Mouse (Mus musculus): ENCODE data around the gene Hmg20b. TPM values are rescaled to one million over a fixed set of nuclear protein-coding genes. Genes with fewer than 3 reads are reported as not detected.

Hmg20b gene
- polyA plus RNA-seq, 1 experiment from 2014 or later = 130 TPM

- Histone ChIP-seq H3K9me3 (ENCODE audit: control insufficient read depth, low read length) (no peaks in the 10 kb centered on the region), H3K4me2 (ENCODE audit: low read depth, severe bottlenecking) (peak overlapping the region; percentile 82), H3K36me3 (ENCODE audit: control insufficient read depth, insufficient read depth, low read length) (0 out of 2 replicates have a peak, but pooled peaks cover 5% of the 10 kb centered on the region), H3K9ac (ENCODE audit: low read length) (peak overlapping the region; percentile 75), H3K4me1 (ENCODE audit: control insufficient read depth, insufficient read depth, low read length) (peaks cover 13% of the 10 kb centered on the region), H3K27me3 (ENCODE audit: control insufficient read depth, insufficient read depth, low read length) (no peaks in the 10 kb centered on the region), H3K27ac (replicated peaks; ENCODE audit: low read depth, low read length) (0 out of 2 replicates have a peak overlapping the region, but pooled peaks have one; percentile 30), H3K4me3 (ENCODE audit: low read depth, low read length) (peak overlapping the region; percentile 65)
- 36% methylated on average over 6 of the region's 6 CpGs for WGBS
- DNase-seq (ENCODE audit: low spot score) (no peak), ATAC-seq (ENCODE audit: insufficient number of reproducible peaks, low FRiP score, low TSS enrichment, low read depth) (no peak)
These were observed 26.5 kb upstream of the Hmg20b start for GRCm38 (mm10) chr10:81376561-81377361.

DNA sequence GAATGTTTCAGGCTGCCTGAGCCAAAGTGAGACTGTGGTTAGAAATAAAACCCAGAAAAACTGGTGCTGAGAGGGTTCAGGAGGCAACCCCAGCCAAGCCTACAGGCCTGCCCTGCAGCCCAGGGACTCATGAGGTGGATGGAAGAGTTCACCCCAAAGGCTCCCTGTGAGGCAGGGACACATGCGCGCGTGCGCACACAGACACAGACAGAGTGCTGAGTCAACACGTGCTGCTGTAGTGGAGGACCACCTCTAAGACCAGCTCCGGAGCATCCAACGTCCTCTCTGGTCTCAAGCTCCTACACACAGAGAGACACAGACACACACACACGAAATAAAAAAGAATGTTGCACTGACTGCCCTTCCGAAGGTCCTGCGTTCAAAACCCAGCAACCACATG is 25.0 kb upstream of the Hmg20b start:
- H3K4me1 ChIP-seq (ENCODE audit: control insufficient read depth, insufficient read depth, low read length) = peaks cover 13% of the 10 kb centered on the region
- no peaks in the 10 kb centered on the region for H3K27me3 ChIP-seq (ENCODE audit: control insufficient read depth, insufficient read depth, low read length)
- DNase-seq (ENCODE audit: low spot score) = no peak
- H3K9ac ChIP-seq (ENCODE audit: low read length) = no peak overlapping the region
- no peak overlapping the region for H3K4me3 ChIP-seq (ENCODE audit: low read depth, low read length)
- 0 out of 2 replicates have a peak overlapping the region, but pooled peaks have one; percentile 2 for H3K4me2 ChIP-seq (ENCODE audit: low read depth, severe bottlenecking)
- H3K36me3 ChIP-seq (ENCODE audit: control insufficient read depth, insufficient read depth, low read length) = peaks cover 13% of the 10 kb centered on the region; the same call in 1 of the 2 replicates
- H3K9me3 ChIP-seq (ENCODE audit: control insufficient read depth, low read length) = no peaks in the 10 kb centered on the region
- no peak for ATAC-seq (ENCODE audit: insufficient number of reproducible peaks, low FRiP score, low TSS enrichment, low read depth)
- no peak overlapping the region for H3K27ac ChIP-seq (replicated peaks; ENCODE audit: low read depth, low read length)
- WGBS = 95% methylated on average over 10 of the region's 10 CpGs

GRCm38 (mm10) chr10:81367207-81367495 is 16.9 kb upstream of the Hmg20b start:
- H3K4me3 ChIP-seq (ENCODE audit: low read depth, low read length) = no peak overlapping the region
- H3K27me3 ChIP-seq (ENCODE audit: control insufficient read depth, insufficient read depth, low read length) = peaks cover 27% of the 10 kb centered on the region
- DNase-seq (ENCODE audit: low spot score) = no peak
- no peak overlapping the region for H3K27ac ChIP-seq (replicated peaks; ENCODE audit: low read depth, low read length)
- peaks cover 37% of the 10 kb centered on the region for H3K36me3 ChIP-seq (ENCODE audit: control insufficient read depth, insufficient read depth, low read length)
- H3K9ac ChIP-seq (ENCODE audit: low read length) = no peak overlapping the region
- no peaks in the 10 kb centered on the region for H3K9me3 ChIP-seq (ENCODE audit: control insufficient read depth, low read length)
- H3K4me1 ChIP-seq (ENCODE audit: control insufficient read depth, insufficient read depth, low read length) = peaks cover 17% of the 10 kb centered on the region
- H3K4me2 ChIP-seq (ENCODE audit: low read depth, severe bottlenecking) = no peak overlapping the region
- WGBS = 88% methylated on average over 6 of the region's 6 CpGs
- no peak for ATAC-seq (ENCODE audit: insufficient number of reproducible peaks, low FRiP score, low TSS enrichment, low read depth)

DNA sequence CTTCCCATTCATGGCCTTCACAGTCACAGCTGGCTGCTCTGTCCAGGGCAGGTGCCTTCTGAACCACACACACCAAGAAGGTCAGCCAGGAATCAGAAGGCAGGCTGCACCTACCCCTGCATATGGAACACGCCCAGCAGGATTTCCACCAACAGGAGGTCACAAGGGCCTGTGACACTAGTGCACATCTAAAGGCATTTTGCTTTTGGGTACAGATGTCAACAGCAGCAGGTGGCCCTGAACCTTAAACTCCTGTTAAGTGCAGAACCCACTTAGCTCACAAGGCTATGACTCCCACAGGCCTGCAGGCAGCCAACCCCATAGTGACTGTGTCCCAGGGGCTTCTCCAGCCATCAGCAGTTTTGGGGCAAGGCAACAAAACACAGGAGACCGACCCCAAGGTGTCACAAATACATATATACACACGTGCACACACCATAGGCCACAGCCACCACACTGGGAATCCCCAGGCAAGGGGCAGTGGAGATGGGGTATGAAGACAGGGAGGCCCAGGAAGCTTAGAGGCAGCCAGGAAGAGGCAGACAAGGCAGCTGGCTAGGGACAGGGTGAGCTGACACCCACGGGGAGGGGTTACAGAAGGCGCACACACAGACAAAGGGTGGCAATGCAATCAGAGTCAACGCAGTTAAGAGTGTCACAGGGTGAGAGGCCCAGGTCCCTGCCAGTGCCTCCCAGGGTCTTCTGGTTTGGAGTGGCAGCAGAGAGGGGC is 16.4 kb upstream of the Hmg20b start:
- Histone ChIP-seq H3K36me3 (ENCODE audit: control insufficient read depth, insufficient read depth, low read length) (peaks cover 37% of the 10 kb centered on the region), H3K4me2 (ENCODE audit: low read depth, severe bottlenecking) (no peak overlapping the region), H3K4me3 (ENCODE audit: low read depth, low read length) (no peak overlapping the region), H3K9me3 (ENCODE audit: control insufficient read depth, low read length) (no peaks in the 10 kb centered on the region), H3K27ac (replicated peaks; ENCODE audit: low read depth, low read length) (no peak overlapping the region), H3K27me3 (ENCODE audit: control insufficient read depth, insufficient read depth, low read length) (peaks cover 27% of the 10 kb centered on the region), H3K9ac (ENCODE audit: low read length) (no peak overlapping the region), H3K4me1 (ENCODE audit: control insufficient read depth, insufficient read depth, low read length) (peaks cover 17% of the 10 kb centered on the region)
- DNase-seq (ENCODE audit: low spot score) (no peak), ATAC-seq (ENCODE audit: insufficient number of reproducible peaks, low FRiP score, low TSS enrichment, low read depth) (no peak)
- 82% methylated on average over 6 of the region's 6 CpGs for WGBS

DNA sequence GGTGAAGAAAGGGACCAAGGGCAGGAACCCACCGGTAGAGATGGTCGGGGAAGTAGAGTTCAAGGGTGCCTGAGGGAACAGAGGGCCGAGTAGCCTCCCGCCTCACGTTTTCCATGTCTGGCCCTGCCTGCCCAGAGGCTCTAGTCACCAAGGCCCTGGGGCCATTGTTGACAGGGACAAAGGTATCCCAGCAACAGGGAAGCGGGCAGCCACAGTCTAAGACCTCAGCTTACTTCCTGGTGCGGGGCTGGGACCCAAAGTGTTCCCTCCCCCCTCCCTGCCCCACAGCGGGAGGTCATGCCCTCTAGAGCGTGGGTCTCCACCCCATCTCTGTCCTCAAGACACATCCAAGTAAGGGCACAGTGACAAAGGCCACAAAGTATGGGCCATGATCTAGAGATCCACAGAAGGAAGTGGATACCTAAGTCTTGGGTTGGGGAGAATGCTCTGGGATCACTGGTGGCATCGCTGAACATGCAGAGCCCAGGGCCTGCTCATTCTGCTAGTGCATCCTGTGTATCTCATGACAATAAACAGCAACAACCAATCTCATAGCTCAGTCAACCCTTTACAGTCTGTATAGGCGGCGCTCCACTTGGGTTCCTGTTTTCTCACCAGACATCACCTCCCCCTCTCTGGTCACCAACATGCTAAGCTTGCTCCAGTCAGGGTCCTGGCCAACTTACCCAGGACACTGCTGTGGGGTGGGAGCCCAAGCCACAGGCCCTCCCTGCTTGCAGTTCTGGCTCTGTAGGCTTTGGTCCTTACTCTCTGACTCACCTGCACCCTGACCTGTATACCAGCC is 15.6 kb upstream of the Hmg20b start, which contains the start of gene 4930404N11Rik:
Gene 4930404N11Rik (minus strand): TSS at position 145 of the 805 bp plus-strand sequence.
- peak within 1 kb of the TSS; percentile 28 for H3K4me3 ChIP-seq (ENCODE audit: low read depth, low read length)
- no peaks in the 10 kb centered on the region for H3K9me3 ChIP-seq (ENCODE audit: control insufficient read depth, low read length)
- H3K4me2 ChIP-seq (ENCODE audit: low read depth, severe bottlenecking) = peak within 1 kb of the TSS; percentile 54; the same call in 1 of the 2 replicates
- no peak; the same call in 1 of the 2 replicates for ATAC-seq (ENCODE audit: insufficient number of reproducible peaks, low FRiP score, low TSS enrichment, low read depth)
- H3K36me3 ChIP-seq (ENCODE audit: control insufficient read depth, insufficient read depth, low read length) = peaks cover 34% of the 10 kb centered on the region
- peaks cover 17% of the 10 kb centered on the region for H3K4me1 ChIP-seq (ENCODE audit: control insufficient read depth, insufficient read depth, low read length)
- H3K9ac ChIP-seq (ENCODE audit: low read length) = 0 out of 2 replicates have a peak within 1 kb of the TSS, but pooled peaks have one; percentile 4
- H3K27ac ChIP-seq (replicated peaks; ENCODE audit: low read depth, low read length) = no peak within 1 kb of the TSS
- DNase-seq (ENCODE audit: low spot score) = no peak
- peaks cover 27% of the 10 kb centered on the region for H3K27me3 ChIP-seq (ENCODE audit: control insufficient read depth, insufficient read depth, low read length)
- 30% methylated on average over 12 of the region's 12 CpGs for WGBS

- peak; percentile 19; the same call in 1 of the 2 replicates for ATAC-seq (ENCODE audit: insufficient number of reproducible peaks, low FRiP score, low TSS enrichment, low read depth)
- Histone ChIP-seq H3K27ac (replicated peaks; ENCODE audit: low read depth, low read length) (no peak overlapping the region), H3K9me3 (ENCODE audit: control insufficient read depth, low read length) (no peaks in the 10 kb centered on the region), H3K9ac (ENCODE audit: low read length) (no peak overlapping the region), H3K36me3 (ENCODE audit: control insufficient read depth, insufficient read depth, low read length) (peaks cover 28% of the 10 kb centered on the region), H3K4me3 (ENCODE audit: low read depth, low read length) (peak overlapping the region; percentile 28; the same call in 1 of the 2 replicates), H3K4me1 (ENCODE audit: control insufficient read depth, insufficient read depth, low read length) (peaks cover 17% of the 10 kb centered on the region), H3K4me2 (ENCODE audit: low read depth, severe bottlenecking) (peak overlapping the region; percentile 54; the same call in 1 of the 2 replicates), H3K27me3 (ENCODE audit: control insufficient read depth, insufficient read depth, low read length) (peaks cover 27% of the 10 kb centered on the region)
- peak; percentile 50 for DNase-seq (ENCODE audit: low spot score)
- WGBS = 35% methylated on average over 4 of the region's 4 CpGs
These were observed 14.8 kb upstream of the Hmg20b start for GRCm38 (mm10) chr10:81365073-81365472.

DNA sequence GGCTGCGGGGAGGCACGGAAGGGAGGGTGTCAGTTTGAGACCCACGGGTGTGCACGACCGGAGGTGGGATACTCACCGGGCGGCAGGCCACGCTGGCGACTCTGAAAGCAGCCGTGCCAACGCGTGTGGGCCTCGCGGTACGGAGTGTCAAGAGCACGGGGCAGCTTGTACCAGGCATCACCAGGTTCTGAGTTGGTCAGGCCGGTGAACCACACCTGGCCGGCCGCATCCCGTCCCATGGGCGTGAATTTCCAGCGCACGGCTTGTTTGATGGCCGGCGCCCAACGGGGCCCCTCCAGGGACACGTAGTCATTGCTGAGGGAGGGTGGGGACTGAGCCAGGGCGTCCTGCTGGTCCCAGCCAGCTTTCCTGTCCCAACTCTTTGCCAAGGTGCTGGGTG is 14.4 kb upstream of the Hmg20b start:
- Histone ChIP-seq H3K27me3 (ENCODE audit: control insufficient read depth, insufficient read depth, low read length) (peaks cover 27% of the 10 kb centered on the region), H3K9ac (ENCODE audit: low read length) (0 out of 2 replicates have a peak overlapping the region, but pooled peaks have one; percentile 4), H3K27ac (replicated peaks; ENCODE audit: low read depth, low read length) (no peak overlapping the region), H3K36me3 (ENCODE audit: control insufficient read depth, insufficient read depth, low read length) (peaks cover 25% of the 10 kb centered on the region), H3K4me2 (ENCODE audit: low read depth, severe bottlenecking) (peak overlapping the region; percentile 54), H3K4me3 (ENCODE audit: low read depth, low read length) (peak overlapping the region; percentile 28), H3K9me3 (ENCODE audit: control insufficient read depth, low read length) (no peaks in the 10 kb centered on the region), H3K4me1 (ENCODE audit: control insufficient read depth, insufficient read depth, low read length) (peaks cover 17% of the 10 kb centered on the region)
- DNase-seq (ENCODE audit: low spot score) = peak; percentile 54
- WGBS = 11% methylated on average over 28 of the region's 28 CpGs
- ATAC-seq (ENCODE audit: insufficient number of reproducible peaks, low FRiP score, low TSS enrichment, low read depth) = peak; percentile 11; the same call in 1 of the 2 replicates
